Mouse (Mus musculus) cerebellum, adult 9-11 months (tissue): ENCODE data around the gene Gstp2.
"Not testable (repeated sequence)": the region's sequence is repeated elsewhere in the genome, so short reads cannot be mapped to it uniquely, and the experiment has no call there.

ENCODE experiments used
- DNase-seq: peaks from one replicate; pipeline ENCODE4 v3.0.0; 2022

Gstp2 gene

DNA sequence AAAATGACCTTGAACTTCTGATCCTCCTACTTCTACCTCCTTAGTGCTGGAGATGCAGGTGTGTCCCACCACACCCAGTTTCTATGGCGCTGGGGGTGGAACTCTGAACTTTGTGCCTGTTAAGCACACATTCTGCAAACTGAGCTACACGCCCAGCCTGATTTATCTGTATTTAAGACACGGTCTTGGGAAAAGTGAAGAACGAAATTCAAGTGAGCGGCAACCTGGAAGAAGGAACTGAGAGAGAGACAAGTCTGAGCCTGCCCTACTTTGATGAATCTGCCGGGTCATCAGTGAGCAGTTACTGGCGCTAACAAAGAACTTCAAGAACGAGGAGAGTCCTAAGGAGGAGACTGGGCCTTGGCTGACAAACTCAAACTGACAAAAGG is 1.0 kb upstream of the Gstp2 start:
- DNase-seq = peak; percentile 38

DNA sequence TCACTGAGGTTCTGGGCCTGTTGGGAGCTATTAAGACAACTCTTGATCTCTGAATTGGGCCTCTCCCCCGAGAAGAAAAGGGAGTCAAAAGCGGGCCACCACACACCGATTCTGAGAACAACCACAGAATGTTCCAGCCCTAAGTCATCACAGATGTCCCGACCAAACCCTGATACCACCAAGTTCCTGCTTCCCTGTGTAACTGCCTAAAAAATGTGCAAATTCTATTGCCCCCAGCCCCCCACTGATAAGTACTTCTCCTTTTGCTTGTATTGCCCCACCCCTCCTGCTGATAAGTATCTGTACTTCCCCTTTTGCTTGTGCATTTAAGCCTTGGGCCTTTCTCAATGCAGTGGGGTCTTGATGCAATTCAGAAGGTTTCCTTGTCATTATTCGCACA is 1.7 kb downstream of the Gstp2 start:
- not testable (repeated sequence) for DNase-seq

GRCm38 (mm10) chr19:4042124-4042523 is 3.7 kb downstream of the Gstp2 start:
- no peak for DNase-seq

GRCm38 (mm10) chr19:4041500-4041899 is 4.3 kb downstream of the Gstp2 start:
- DNase-seq = not testable (repeated sequence)

GRCm38 (mm10) chr19:4040941-4041340 is 4.9 kb downstream of the Gstp2 start:
- not testable (repeated sequence) for DNase-seq

DNA sequence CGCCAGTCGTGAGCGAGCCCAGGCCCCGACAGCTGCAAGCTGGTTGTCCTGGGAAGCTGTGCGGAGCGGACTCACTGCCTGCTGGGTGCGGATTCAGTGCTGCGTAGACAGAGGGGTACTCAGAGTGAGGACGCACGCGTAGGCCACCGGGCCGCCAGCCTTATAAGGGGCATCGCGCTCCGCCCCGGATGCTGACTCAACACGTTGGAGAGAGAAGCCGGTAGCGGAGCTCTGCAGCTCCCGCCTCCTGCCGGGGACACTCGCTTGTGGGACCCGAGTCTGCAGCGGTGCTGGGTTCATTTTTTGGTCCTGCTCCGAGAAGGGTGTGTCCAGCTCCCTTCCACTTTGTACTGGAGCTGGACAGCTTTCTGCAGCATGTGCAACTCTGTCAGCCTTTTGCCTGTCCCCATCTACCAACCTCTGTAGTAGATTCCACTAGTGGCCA is 8.0 kb downstream of the Gstp2 start, which contains the start of gene Gstp1:
Gene Gstp1, minus strand, starts transcription at position 198 of the 445 bp plus-strand sequence.
- peak; percentile 85 for DNase-seq

DNA sequence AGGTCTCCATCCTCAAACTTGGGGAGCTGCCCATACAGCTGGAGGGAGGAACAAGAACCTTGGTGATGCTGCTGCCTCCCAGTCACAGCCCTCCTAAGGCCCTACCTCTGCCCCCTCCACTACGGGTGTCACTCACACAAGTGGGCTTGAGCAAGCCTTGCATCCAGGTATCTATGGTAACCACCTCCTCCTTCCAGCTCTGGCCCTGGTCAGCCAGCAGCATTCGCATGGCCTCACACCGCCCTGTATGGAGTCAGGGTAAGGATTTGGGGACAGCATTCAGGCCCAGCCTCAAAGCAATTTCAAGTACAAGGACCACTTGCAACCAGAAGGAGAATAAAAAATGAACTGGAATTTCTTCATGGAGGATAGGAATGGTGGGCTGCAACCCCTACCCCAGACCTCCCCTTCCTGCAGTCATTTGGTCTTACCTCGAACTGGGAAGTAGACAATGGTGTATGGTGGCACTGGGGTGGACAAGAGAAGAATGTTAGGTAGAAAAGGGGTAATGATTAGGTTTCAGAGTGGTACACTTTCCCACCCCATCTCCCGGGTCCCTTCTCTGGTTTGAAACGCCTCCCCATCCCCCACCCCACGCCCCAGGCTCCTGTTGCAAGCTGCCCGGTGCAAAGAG is 8.6 kb downstream of the Gstp2 start:
- DNase-seq = not testable (repeated sequence)

DNA sequence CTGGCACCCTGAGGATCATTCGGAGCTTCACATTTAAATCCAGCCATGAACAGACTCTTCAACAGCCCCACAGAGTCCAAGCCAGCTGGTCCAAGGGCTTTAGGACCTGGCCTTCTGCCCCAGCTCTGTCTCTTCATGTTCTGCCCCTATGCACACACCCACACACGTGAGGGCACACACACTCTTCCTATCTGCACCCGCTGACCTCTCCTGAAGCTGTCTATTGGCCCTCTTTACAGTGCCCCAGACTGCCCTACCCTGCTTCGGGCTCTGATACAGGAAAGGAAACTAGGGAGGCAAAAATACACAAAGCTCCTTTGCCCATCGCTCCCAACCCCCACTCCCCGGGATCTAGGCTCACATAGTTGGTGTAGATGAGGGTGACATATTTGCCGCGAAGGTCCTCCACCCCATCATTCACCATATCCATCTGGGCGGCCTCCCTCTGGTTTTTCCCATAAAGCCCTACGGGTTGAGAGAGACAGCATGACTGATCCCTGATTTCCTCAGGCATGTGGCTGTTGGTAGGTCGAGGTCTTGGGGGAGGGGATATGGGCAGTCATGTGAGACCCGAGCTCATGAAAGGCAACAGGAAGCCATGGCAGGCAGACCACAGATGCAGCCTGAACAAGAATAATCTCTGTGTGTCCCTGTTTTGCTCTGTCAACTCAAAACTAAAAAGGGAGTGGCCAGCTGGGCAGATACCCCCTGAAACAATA is 9.3 kb downstream of the Gstp2 start:
- no peak for DNase-seq

DNA sequence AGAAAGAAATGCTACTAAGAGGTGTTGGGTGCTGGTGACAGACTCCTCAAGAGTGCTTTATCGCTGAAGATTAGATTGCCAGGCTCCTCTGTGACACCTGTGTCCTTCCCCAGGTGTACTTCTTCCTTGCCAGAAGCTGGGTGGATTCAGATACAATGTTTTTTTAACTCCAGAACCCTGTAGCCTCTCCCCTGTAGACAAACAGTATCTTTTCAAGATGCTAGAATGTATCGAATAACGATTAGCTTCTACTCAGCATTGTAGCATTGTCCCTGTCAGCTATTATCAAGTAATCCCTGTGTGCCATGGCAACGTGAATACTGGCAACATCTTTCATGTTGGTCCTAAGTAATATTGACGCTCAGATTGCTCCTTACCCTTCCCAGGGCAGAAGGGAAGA is 12.1 kb downstream of the Gstp2 start:
- no peak for DNase-seq

DNA sequence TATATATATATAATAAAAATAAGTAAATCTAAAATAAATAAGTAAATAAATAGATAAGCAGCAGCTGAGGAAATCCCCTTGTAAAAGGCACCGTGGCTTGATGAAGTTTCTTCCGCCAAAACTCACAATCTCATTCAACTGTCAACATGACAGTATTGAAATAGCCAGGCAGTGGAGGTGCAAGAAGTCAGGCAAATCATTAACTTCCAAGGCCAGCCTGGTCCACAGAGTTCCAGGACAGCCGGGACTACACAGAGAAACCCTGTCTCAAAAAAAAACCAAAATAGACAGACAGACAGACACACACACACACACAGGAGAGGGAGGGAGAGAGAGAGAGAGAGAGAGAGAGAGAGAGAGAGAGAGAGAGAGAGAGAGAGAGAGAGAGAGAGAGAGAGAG is 12.5 kb downstream of the Gstp2 start:
- DNase-seq = no peak

- DNase-seq = no peak
Observed at GRCm38 (mm10) chr19:4032668-4033067, 13.2 kb downstream of the Gstp2 start.

DNA sequence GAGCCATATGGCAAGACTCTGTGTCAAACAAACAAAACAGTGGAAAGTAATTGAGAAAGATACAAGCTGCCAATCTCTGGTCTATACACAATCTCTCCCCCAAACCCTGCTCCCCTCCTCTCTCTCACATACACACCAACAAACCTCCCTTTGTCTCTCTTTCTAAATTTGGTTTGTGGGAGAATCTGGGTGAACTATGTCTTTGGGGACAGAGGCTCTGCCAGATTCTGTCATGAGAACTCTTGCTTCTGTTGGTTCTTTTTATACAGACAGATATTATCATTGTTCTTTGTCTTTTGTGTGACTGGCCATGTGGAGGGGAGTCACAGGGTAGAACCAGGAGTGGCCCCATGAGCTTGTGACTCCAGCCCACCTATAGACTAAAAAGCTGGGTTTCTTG is 18.2 kb downstream of the Gstp2 start:
- no peak for DNase-seq

DNA sequence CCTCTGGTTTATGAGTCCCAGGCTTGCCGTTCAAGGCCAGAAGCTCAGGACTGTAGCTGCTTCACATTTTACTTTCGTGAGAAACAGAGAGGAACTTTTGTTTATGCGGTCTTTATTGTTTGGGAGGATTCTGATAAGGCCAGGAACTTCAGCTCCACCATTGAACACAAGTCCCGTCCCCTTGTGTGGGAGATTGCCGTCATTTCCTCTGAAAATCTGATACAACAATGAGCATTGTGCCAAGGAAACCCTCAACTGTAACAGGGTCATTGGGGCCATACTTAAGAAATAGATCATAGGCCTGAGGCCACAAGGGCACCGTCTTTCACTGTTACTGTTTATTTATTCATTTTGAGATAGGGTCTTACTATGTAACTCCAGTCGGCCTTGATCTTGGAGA is 22.6 kb downstream of the Gstp2 start:
- no peak for DNase-seq

DNA sequence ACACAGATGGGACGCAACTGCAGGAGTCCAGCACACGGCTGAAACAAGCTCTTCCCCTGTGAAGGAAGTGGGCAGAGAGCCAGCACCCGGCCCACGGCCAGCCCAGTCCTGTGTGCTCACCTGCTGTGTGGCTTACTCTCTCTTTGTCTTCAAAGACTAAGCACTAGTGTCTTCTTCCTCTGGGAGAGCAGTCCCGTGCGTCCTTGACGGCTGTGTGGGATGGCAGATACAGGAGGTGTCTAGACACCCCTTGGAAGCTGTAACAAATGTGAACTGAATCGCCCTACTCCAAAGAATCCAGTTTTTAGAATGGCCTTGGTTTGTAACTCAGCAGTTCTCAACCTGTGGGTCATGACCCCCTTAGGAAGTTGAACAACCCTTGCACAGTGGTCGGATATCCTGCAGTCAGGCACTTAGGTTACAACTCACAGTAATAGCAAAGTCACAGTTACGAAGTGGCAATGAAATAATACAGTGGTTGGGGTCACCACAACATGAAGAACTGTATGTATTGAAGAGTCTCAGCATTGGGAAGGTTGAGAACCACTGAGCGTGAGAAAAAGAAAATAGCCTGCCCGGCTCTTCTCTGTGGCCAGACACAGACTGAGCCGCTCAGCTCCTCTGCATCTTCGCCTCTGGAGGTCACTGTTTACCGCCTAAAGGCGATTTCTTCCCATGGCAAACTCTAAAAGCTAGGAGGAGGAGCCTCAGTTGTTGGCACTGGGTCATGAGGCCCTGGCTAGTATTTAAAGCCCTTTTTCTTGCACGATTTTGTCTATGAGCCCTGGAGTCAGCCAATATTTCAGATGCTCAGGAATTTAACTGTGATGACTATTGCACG is 26.9 kb downstream of the Gstp2 start:
- peak; percentile 90 for DNase-seq

DNA sequence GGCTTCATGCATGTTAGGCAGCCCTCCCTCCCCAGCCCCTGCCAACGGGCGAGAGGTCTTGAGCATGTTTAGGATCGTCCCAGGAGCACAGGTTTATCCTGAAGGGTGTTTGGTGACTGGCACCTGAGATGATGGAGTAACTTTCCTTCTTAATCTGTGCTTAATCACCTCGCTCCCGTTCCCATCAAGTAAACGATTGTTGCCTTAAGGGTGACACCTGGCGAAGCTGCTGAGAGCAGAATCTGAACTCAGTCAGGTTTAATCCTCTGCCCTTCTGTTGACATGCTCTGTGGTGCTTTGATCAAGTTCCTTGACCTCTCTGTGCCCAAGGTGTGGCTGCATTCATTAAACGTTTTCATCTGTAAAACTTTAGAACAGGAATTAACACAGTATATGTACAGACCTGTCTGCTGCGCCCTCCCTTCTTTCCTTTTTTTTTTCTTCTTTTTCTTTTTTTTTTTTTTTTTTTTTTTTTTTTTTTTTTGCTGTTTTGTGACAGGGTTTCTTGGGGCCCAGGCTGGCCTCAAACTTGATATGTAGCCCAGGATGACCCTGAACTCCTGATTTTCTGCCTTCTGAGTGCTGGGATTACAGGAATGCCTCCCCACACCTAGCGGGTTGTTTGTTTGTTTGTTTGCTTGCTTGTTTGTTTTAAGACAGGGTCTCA is 27.8 kb downstream of the Gstp2 start:
- DNase-seq = no peak

DNA sequence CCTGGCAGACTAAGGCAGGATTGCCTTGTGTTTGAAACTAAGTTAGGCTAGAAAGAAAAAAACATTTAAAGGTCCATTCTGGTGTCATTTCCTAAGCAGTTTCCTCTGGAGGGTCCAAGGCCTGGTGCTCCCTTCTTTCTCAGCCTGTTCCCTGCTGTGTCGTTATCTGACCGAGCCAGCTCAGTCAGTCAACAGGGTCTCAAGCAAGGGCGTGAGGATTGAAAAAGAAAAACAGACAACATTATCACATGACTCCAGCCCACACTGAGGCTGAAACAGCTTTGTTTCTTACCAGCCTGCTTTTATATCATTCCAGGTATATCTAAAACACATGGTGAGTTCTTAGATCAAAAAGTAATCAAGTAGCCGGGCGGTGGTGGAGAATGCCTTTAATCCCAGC is 30.2 kb downstream of the Gstp2 start:
- DNase-seq = no peak

- DNase-seq = peak; percentile 38
Observed at GRCm38 (mm10) chr19:4014802-4015201, 31.0 kb downstream of the Gstp2 start.

DNA sequence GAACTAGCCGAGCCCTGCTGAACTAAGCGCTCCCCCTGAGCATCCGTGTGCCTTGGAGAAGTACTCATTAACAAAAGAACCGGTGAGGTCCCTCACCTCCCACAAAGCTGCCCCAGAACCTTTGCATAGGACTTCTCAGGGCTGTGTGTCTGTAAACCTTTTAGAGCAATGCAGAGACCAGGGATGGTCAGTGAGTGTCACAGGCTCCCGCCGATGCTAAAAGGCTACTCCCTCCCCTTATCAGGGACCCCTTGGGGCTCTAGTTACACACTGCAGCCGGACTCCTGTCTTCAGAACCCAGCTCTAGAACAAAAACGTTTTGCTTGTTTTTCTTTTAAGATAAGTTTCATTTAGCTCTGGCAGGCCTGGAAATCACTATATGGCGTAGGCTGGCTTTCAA is 32.8 kb downstream of the Gstp2 start:
- DNase-seq = no peak

DNA sequence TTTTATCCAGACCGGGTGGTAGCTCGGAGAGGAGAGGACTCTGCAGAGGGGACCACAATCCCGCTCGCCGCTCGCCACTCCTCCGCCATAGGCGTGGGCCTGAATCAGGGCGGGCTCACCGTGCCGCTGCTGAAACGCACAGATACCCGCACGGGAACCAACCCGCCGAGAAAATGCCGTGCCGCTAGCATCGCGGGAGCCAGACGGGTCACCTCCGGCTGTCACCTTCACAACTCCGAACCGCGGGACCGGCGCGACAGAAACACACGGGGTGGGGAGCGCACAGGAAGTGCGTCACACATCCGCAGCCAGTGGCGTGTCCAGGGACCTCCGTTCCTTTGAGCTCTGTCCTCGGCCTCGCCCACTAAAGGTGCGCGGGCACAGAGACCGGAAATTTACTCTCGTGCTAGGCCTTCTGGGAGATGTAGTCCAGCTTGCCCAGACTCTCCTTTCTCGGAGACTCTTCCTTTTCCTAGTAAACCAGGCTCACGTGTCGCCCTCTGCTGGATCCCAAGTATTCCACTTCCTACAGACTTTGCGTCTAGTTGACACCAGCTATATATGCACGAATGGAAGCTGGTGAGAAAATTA is 33.3 kb downstream of the Gstp2 start, which contains the start of gene Ndufv1:
Gene Ndufv1, minus strand, starts transcription at position 375 of the 591 bp plus-strand sequence.
- DNase-seq = peak; percentile 99

DNA sequence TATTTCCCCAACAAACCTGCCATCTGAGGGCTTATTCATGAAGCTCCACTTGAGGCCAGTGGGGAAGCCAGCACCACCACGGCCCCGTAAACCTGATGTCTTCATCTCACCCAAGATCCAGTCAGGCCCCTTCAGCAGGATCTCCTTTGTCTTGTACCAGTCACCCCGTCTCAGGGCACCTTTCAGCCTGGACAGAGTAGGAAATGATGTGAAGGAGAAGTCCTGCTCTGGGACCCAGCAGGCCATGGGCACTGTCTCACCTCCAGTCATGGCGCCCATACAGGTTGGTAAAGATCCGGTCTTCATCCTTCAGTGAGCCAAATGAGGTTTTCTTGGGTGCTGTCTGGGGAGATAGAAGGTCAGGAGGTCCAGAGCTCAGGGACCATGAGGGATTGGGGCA is 34.7 kb downstream of the Gstp2 start:
- peak; percentile 32 for DNase-seq

DNA sequence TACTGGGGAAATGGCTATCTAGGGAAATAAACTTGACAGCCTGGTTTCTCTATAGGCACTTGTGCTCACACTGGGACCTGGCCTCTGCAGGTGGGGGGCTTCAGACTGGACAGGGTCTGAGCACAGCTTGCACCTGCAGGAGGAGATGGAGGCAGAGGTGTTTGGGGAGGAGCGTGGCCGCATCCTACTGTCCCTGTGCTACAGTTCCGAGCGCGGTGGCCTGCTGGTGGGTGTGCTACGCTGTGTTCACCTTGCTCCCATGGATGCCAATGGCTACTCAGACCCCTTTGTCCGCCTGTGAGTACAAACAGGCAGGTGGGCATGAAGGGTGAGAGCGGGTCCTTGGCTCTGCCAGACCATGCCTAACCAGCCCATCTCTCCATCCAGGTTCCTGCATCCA is 39.9 kb downstream of the Gstp2 start:
- DNase-seq = peak; percentile 19

DNA sequence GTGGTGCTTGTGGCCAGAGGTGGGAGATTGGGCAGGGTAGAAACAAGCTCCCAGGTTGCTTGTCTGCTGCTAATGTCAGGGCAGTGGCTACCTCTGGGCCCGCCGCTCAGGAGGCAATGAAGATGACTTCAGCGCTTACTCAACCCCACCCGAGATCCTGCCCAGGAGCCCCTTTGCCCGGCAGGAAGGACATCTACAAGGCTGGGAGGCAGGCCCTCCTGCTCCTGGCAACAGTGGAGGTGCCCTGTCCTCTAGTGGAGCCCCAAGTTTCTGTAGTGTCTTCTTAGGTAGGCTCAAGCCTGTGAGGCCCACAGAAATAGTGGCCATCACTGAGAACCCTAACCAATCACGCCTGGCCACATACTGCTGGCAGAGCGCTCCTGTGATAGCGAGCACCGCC is 40.7 kb downstream of the Gstp2 start:
- DNase-seq = peak; percentile 27

DNA sequence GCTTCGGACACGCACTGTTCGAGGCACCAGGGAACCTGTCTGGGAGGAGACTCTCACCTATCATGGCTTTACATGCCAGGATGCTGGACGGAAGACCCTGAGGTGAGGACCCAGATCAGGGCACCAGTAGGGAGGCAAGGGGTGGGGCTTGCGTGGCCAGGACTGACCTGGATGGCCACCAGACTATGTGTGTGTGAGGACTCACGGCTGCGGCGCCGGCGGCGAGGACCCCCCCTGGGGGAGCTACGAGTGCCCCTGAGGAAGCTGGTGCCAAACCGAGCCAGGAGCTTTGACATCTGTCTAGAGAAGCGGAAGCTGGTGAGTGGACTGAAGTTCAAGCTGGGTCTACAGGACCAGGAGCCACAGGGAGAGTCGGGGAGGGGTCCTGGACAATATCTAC is 41.5 kb downstream of the Gstp2 start:
- peak; percentile 49 for DNase-seq
